Mouse (Mus musculus): Measurements from ENCODE around the gene Ccdc136. TPM values are rescaled to one million over a fixed set of nuclear protein-coding genes. Genes with fewer than 3 reads are reported as not detected.

Ccdc136 gene
- polyA plus RNA-seq, 1 experiment from 2014 or later, result 19.5 TPM

- Histone ChIP-seq H3K27me3 (replicated peaks; ENCODE audit: control insufficient read depth, insufficient read depth, low read length) (no peaks in the 10 kb centered on the region), H3K4me3 (ENCODE audit: low read depth, low read length) (no peak overlapping the region), H3K36me3 (ENCODE audit: control insufficient read depth, insufficient read depth, low read length) (peaks cover 24% of the 10 kb centered on the region), H3K4me1 (ENCODE audit: control insufficient read depth, insufficient read depth, low read length) (peaks cover 3% of the 10 kb centered on the region; the same call in 1 of the 2 replicates), H3K4me2 (ENCODE audit: low read depth, low read length) (no peak overlapping the region), H3K9me3 (ENCODE audit: control insufficient read depth, low read length) (no peaks in the 10 kb centered on the region), H3K9ac (ENCODE audit: low read depth, low read length) (no peak overlapping the region), H3K27ac (replicated peaks; ENCODE audit: low read depth, low read length) (no peak overlapping the region)
- no peak for ATAC-seq (ENCODE audit: low read depth)
- DNase-seq (ENCODE audit: low spot score), result no peak
- 67% methylated on average over 3 of the region's 3 CpGs for WGBS
Observed at GRCm38 (mm10) chr6:29463388-29463787, 67.3 kb downstream of the Ccdc136 start.

- ATAC-seq (ENCODE audit: low read depth) (peak; percentile 96), DNase-seq (ENCODE audit: low spot score) (peak; percentile 98)
- H3K4me3 ChIP-seq (ENCODE audit: low read depth, low read length), result peak within 1 kb of the TSS; percentile 60
- H3K27ac ChIP-seq (replicated peaks; ENCODE audit: low read depth, low read length), result no peak within 1 kb of the TSS; the same call in 1 of the 2 replicates
- H3K36me3 ChIP-seq (ENCODE audit: control insufficient read depth, insufficient read depth, low read length), result peaks cover 15% of the 10 kb centered on the region
- no peaks in the 10 kb centered on the region for H3K27me3 ChIP-seq (replicated peaks; ENCODE audit: control insufficient read depth, insufficient read depth, low read length)
- peak within 1 kb of the TSS; percentile 68 for H3K9ac ChIP-seq (ENCODE audit: low read depth, low read length)
- under 1% methylated on average over 39 of the region's 39 CpGs for WGBS
- peak within 1 kb of the TSS; percentile 72 for H3K4me2 ChIP-seq (ENCODE audit: low read depth, low read length)
- peaks cover 9% of the 10 kb centered on the region for H3K4me1 ChIP-seq (ENCODE audit: control insufficient read depth, insufficient read depth, low read length)
- H3K9me3 ChIP-seq (ENCODE audit: control insufficient read depth, low read length), result no peaks in the 10 kb centered on the region
Observed at GRCm38 (mm10) chr6:29467583-29468354, 71.7 kb downstream of the Ccdc136 start, which contains the start of gene Atp6v1f. Gene Atp6v1f (plus strand): TSS chr6:29467718.

DNA sequence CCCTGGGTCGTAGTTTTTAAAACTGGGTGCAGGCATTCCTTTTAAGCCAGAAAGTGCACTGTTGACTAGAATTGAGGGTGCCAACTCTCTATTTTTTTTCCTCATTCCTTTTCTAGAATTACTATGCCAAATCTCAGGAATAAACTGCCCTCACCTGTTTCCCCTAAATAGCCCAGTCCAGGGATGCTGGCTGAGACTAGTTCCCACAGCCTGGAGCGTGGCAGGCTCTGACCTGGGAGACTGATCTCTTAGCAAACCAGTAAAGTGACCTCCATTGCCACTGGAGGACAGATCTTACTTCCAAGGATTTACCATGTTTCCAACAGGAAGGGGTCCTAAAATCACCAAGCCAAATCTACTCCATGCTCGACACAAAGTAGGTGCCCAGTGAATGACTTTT is 72.7 kb downstream of the Ccdc136 start:
- DNase-seq (ENCODE audit: low spot score), result no peak
- ATAC-seq (ENCODE audit: low read depth), result no peak
- Histone ChIP-seq H3K9me3 (ENCODE audit: control insufficient read depth, low read length) (no peaks in the 10 kb centered on the region), H3K4me1 (ENCODE audit: control insufficient read depth, insufficient read depth, low read length) (peaks cover 13% of the 10 kb centered on the region), H3K36me3 (ENCODE audit: control insufficient read depth, insufficient read depth, low read length) (peaks cover 15% of the 10 kb centered on the region), H3K4me2 (ENCODE audit: low read depth, low read length) (peak overlapping the region; percentile 72), H3K27me3 (replicated peaks; ENCODE audit: control insufficient read depth, insufficient read depth, low read length) (no peaks in the 10 kb centered on the region), H3K9ac (ENCODE audit: low read depth, low read length) (no peak overlapping the region; the same call in 1 of the 2 replicates), H3K27ac (replicated peaks; ENCODE audit: low read depth, low read length) (no peak overlapping the region), H3K4me3 (ENCODE audit: low read depth, low read length) (peak overlapping the region; percentile 60)
- WGBS, result 86% methylated on average over 3 of the region's 3 CpGs

GRCm38 (mm10) chr6:29471137-29471536 is 75.0 kb downstream of the Ccdc136 start, which contains the start of gene Atp6v1fnb:
Gene Atp6v1fnb (plus strand): TSS chr6:29471437.
- peaks cover 14% of the 10 kb centered on the region for H3K4me1 ChIP-seq (ENCODE audit: control insufficient read depth, insufficient read depth, low read length)
- no peaks in the 10 kb centered on the region for H3K27me3 ChIP-seq (replicated peaks; ENCODE audit: control insufficient read depth, insufficient read depth, low read length)
- H3K9me3 ChIP-seq (ENCODE audit: control insufficient read depth, low read length), result no peaks in the 10 kb centered on the region
- H3K4me2 ChIP-seq (ENCODE audit: low read depth, low read length), result no peak within 1 kb of the TSS
- no peak within 1 kb of the TSS for H3K9ac ChIP-seq (ENCODE audit: low read depth, low read length)
- DNase-seq (ENCODE audit: low spot score) (no peak), ATAC-seq (ENCODE audit: low read depth) (no peak)
- H3K27ac ChIP-seq (replicated peaks; ENCODE audit: low read depth, low read length), result no peak within 1 kb of the TSS
- no peak within 1 kb of the TSS for H3K4me3 ChIP-seq (ENCODE audit: low read depth, low read length)
- 92% methylated on average over 4 of the region's 4 CpGs for WGBS
- peaks cover 15% of the 10 kb centered on the region for H3K36me3 ChIP-seq (ENCODE audit: control insufficient read depth, insufficient read depth, low read length)

DNA sequence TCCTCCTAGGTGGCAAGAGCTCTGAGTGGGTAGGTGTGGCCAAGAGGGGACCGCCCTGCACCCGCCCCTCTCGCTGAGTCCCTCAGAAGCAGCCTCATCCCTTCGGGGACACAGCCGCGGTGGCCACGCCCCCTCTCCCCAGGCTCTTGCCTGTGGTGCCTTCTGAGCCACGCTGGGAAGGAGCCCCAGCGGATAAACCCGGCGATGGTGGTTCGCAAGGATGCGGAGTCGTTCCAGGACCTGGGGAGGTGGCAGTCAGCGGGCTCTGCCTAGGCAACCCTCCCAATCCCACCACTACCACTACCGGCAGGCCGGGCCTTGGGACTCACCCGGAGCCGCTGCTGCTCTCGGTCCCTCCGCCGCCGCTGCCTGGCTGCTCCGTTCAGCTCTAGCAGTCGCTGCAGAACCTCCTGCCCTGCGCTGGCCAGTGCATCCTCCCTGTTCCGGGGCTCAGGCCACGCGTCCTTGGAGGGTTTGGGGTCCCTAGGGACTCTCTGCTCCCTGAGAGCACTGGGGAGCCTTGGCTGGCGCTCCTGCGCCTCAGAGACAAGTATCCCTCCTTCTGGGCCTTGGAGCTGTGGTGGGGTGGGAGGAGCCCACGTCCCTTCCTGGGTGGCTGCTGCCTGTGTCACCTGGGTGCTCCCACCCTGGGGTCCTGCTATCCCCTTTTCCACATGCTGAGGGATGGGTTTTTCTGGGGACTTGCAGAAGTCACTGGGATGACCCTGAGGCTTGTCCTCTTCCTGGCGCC is 78.0 kb downstream of the Ccdc136 start:
- peak overlapping the region; percentile 37 for H3K4me3 ChIP-seq (ENCODE audit: low read depth, low read length)
- peak overlapping the region; percentile 35 for H3K9ac ChIP-seq (ENCODE audit: low read depth, low read length)
- H3K27me3 ChIP-seq (replicated peaks; ENCODE audit: control insufficient read depth, insufficient read depth, low read length), result no peaks in the 10 kb centered on the region
- H3K9me3 ChIP-seq (ENCODE audit: control insufficient read depth, low read length), result no peaks in the 10 kb centered on the region
- no peak overlapping the region for H3K27ac ChIP-seq (replicated peaks; ENCODE audit: low read depth, low read length)
- ATAC-seq (ENCODE audit: low read depth) (peak; percentile 93), DNase-seq (ENCODE audit: low spot score) (peak; percentile 92)
- H3K4me1 ChIP-seq (ENCODE audit: control insufficient read depth, insufficient read depth, low read length), result 0 out of 2 replicates have a peak, but pooled peaks cover 5% of the 10 kb centered on the region
- WGBS, result 5% methylated on average over 22 of the region's 33 CpGs
- H3K36me3 ChIP-seq (ENCODE audit: control insufficient read depth, insufficient read depth, low read length), result peaks cover 15% of the 10 kb centered on the region
- peak overlapping the region; percentile 67 for H3K4me2 ChIP-seq (ENCODE audit: low read depth, low read length)

GRCm38 (mm10) chr6:29474736-29475135 is 78.6 kb downstream of the Ccdc136 start:
- no peak overlapping the region for H3K4me2 ChIP-seq (ENCODE audit: low read depth, low read length)
- H3K9me3 ChIP-seq (ENCODE audit: control insufficient read depth, low read length), result no peaks in the 10 kb centered on the region
- H3K4me1 ChIP-seq (ENCODE audit: control insufficient read depth, insufficient read depth, low read length), result 0 out of 2 replicates have a peak, but pooled peaks cover 5% of the 10 kb centered on the region
- H3K9ac ChIP-seq (ENCODE audit: low read depth, low read length), result no peak overlapping the region
- no peak overlapping the region for H3K4me3 ChIP-seq (ENCODE audit: low read depth, low read length)
- no peaks in the 10 kb centered on the region for H3K27me3 ChIP-seq (replicated peaks; ENCODE audit: control insufficient read depth, insufficient read depth, low read length)
- no peak for DNase-seq (ENCODE audit: low spot score)
- ATAC-seq (ENCODE audit: low read depth), result no peak
- 48% methylated on average over 2 of the region's 2 CpGs for WGBS
- no peak overlapping the region for H3K27ac ChIP-seq (replicated peaks; ENCODE audit: low read depth, low read length)
- H3K36me3 ChIP-seq (ENCODE audit: control insufficient read depth, insufficient read depth, low read length), result peaks cover 15% of the 10 kb centered on the region

Small RNA genes lying within 50 kb of the gene (microRNA-seq; reads per million reads assigned to microRNA genes)
- gene Gm26220 (ENCODE audit: borderline number of aligned reads), result not detected
- gene Gm44354 (ENCODE audit: borderline number of aligned reads), result not detected

Other genes with a start within 250 kb of the Ccdc136 start
- gene Rbm28, start 231.3 kb upstream of the Ccdc136 start, polyA plus RNA-seq (2014; fragmentation: Nextera tagmentation; extraction: Ambion mirVana), result 35.9 and 39.5 TPM in 2 replicates
- gene Prrt4, start 216.7 kb upstream of the Ccdc136 start, polyA plus RNA-seq (2014; fragmentation: Nextera tagmentation; extraction: Ambion mirVana), result 0.82 and 1.4 TPM in 2 replicates
- gene Impdh1, start 179.9 kb upstream of the Ccdc136 start, polyA plus RNA-seq (2014; fragmentation: Nextera tagmentation; extraction: Ambion mirVana), result 47.1 and 50.7 TPM in 2 replicates
- 44.1 and 46.5 TPM in 2 replicates for gene Hilpda, start 123.8 kb upstream of the Ccdc136 start, polyA plus RNA-seq (2014; fragmentation: Nextera tagmentation; extraction: Ambion mirVana)
- gene Fam71f2, start 116.7 kb upstream of the Ccdc136 start, polyA plus RNA-seq (2014; fragmentation: Nextera tagmentation; extraction: Ambion mirVana), result 0.61 and 0.81 TPM in 2 replicates
- 0.17 and 0.42 TPM in 2 replicates for gene Fam71f1, start 77.2 kb upstream of the Ccdc136 start, polyA plus RNA-seq (2014; fragmentation: Nextera tagmentation; extraction: Ambion mirVana)
- gene Calu, start 48.2 kb upstream of the Ccdc136 start, polyA plus RNA-seq (2014; fragmentation: Nextera tagmentation; extraction: Ambion mirVana), result 575 and 595 TPM in 2 replicates
- 0.96 and 1.3 TPM in 2 replicates for gene Opn1sw, start 7.8 kb upstream of the Ccdc136 start, polyA plus RNA-seq (2014; fragmentation: Nextera tagmentation; extraction: Ambion mirVana)
- 39.2 and 39.7 TPM in 2 replicates for gene Flnc, start 36.9 kb downstream of the Ccdc136 start, polyA plus RNA-seq (2014; fragmentation: Nextera tagmentation; extraction: Ambion mirVana)
- 213 and 215 TPM in 2 replicates for gene Atp6v1f, start 71.4 kb downstream of the Ccdc136 start, polyA plus RNA-seq (2014; fragmentation: Nextera tagmentation; extraction: Ambion mirVana)
- not detected in 2 replicates for gene Atp6v1fnb, start 75.1 kb downstream of the Ccdc136 start, polyA plus RNA-seq (2014; fragmentation: Nextera tagmentation; extraction: Ambion mirVana)
- gene Kcp, start 111.6 kb downstream of the Ccdc136 start, polyA plus RNA-seq (2014; fragmentation: Nextera tagmentation; extraction: Ambion mirVana), result 18.5 and 23.7 TPM in 2 replicates
- gene Irf5, start 130.3 kb downstream of the Ccdc136 start, polyA plus RNA-seq (2014; fragmentation: Nextera tagmentation; extraction: Ambion mirVana), result 5.2 and 5.9 TPM in 2 replicates
- 78.7 and 92.3 TPM in 2 replicates for gene Tnpo3, start 213.6 kb downstream of the Ccdc136 start, polyA plus RNA-seq (2014; fragmentation: Nextera tagmentation; extraction: Ambion mirVana)

Measured in embryonic facial prominence, embryonic 14.5 days (tissue).